Mouse (Mus musculus) forebrain, embryonic 12.5 days (tissue): ENCODE results near the gene Grm4. TPM values are rescaled to one million over a fixed set of nuclear protein-coding genes. Genes with fewer than 3 reads are reported as not detected.
A peak's percentile ranks its signal among the peaks of the same experiment; 100 is the strongest.

Source experiments
- ATAC-seq: fragments of 200-750 bp; cut with Nextera tagmentation; 2 replicates; pipeline ENCODE4 v1.8.0; 2017; ENCODE audit warnings: moderate TSS enrichment; ENCODE audit not compliant: low FRiP score
- H3K27ac ChIP-seq: fragments of 300-500 bp; sonication (generic); 2 replicates; pipeline ENCODE4 v1.5.1; 2016; ENCODE audit warnings: mild to moderate bottlenecking
- H3K27me3 ChIP-seq: fragments of 300-500 bp; sonication (generic); 2 replicates; pipeline ENCODE4 v1.6.1; 2016; ENCODE audit warnings: mild to moderate bottlenecking
- H3K36me3 ChIP-seq: fragments of 300-500 bp; sonication (generic); replicated peaks from 2 replicates; pipeline ENCODE4 v1.6.1; 2016; ENCODE audit warnings: mild to moderate bottlenecking
- H3K4me1 ChIP-seq: fragments of 300-500 bp; sonication (generic); 2 replicates; pipeline ENCODE4 v1.6.1; 2016
- H3K4me2 ChIP-seq: fragments of 300-500 bp; sonication (generic); 2 replicates; pipeline ENCODE4 v1.6.1; 2016; ENCODE audit warnings: mild to moderate bottlenecking, moderate library complexity
- H3K4me3 ChIP-seq: fragments of 300-500 bp; sonication (generic); replicated peaks from 2 replicates; pipeline ENCODE4 v1.5.1; 2016; ENCODE audit warnings: mild to moderate bottlenecking
- H3K9ac ChIP-seq: fragments of 300-500 bp; sonication (generic); 2 replicates; pipeline ENCODE4 v1.6.1; 2016; ENCODE audit warnings: mild to moderate bottlenecking
- H3K9me3 ChIP-seq: fragments of 300-500 bp; sonication (generic); 2 replicates; pipeline ENCODE4 v1.6.1; 2016
- WGBS: fragments of 180-500 bp; shearing (Covaris S2); methylation state at CpG from one replicate; pipeline ENCODE4 v1.1.7; 2016; 5-methylcytosine and 5-hydroxymethylcytosine counted together
- polyA plus RNA-seq: library from polyadenylated mRNA; unstranded; fragments of >200 nt; fragmentation: Nextera tagmentation; extraction: Ambion mirVana; gene quantifications from 2 replicates; pipeline ENCODE4 v1.2.1, GENCODE M21; 2016

Gene Grm4
- polyA plus RNA-seq, 1 experiment from 2014 or later, result 2.4 TPM

GRCm38 (mm10) chr17:27445364-27446075, 75.7 kb downstream of the Grm4 start:
- H3K4me3 ChIP-seq, result no peak overlapping the region
- H3K4me1 ChIP-seq, result peaks cover 21% of the 10 kb centered on the region
- no peak overlapping the region for H3K4me2 ChIP-seq
- H3K9me3 ChIP-seq, result no peaks in the 10 kb centered on the region
- H3K9ac ChIP-seq, result no peak overlapping the region
- no peaks in the 10 kb centered on the region for H3K27me3 ChIP-seq
- no peaks in the 10 kb centered on the region for H3K36me3 ChIP-seq
- H3K27ac ChIP-seq, result no peak overlapping the region
- ATAC-seq, result no peak
- WGBS, result 68% methylated on average over 17 of the region's 17 CpGs

DNA sequence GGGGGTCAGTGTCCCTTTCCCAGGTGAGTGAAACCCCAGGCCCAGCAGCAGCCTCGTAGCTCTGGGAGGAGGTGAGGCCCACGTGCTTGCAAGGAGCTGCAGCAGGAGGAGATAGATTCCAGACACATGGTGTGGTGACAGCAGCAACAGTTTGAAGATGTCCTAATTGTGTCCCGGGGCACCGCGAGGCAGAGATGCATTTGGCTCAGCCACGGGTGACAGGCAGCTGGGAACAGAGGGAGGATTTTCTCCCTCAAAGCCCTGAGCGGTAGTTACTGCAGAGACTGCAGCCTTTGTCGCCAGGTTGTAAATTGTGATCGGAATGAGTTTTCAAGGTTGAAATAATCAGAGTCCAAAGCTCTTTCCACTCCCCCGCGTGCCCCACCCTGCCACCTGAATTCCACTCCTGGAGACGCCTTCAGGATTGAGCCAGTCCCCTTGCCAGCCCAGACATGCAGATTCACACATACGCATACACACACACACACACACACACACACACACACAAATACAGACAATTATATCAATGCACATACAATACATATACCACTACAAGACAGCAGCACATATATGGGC, 78.6 kb downstream of the Grm4 start:
- Histone ChIP-seq H3K4me1 (peaks cover 22% of the 10 kb centered on the region), H3K9ac (no peak overlapping the region), H3K4me3 (no peak overlapping the region), H3K4me2 (no peak overlapping the region), H3K27ac (no peak overlapping the region), H3K36me3 (no peaks in the 10 kb centered on the region), H3K9me3 (no peaks in the 10 kb centered on the region), H3K27me3 (peaks cover 10% of the 10 kb centered on the region; the same call in 1 of the 2 replicates)
- WGBS, result 60% methylated on average over 13 of the region's 13 CpGs
- ATAC-seq, result no peak

- H3K27ac ChIP-seq, result no peak overlapping the region
- no peak for ATAC-seq
These were observed 79.4 kb downstream of the Grm4 start for GRCm38 (mm10) chr17:27441778-27442177.

GRCm38 (mm10) chr17:27435799-27436198, 85.4 kb downstream of the Grm4 start:
- H3K4me3 ChIP-seq, result no peak overlapping the region
- ATAC-seq, result no peak
- H3K4me2 ChIP-seq, result 0 out of 2 replicates have a peak overlapping the region, but pooled peaks have one; percentile 1
- peaks cover 36% of the 10 kb centered on the region; the same call in 1 of the 2 replicates for H3K27me3 ChIP-seq
- peaks cover 44% of the 10 kb centered on the region for H3K4me1 ChIP-seq
- no peak overlapping the region for H3K9ac ChIP-seq
- WGBS, result 9% methylated on average over 13 of the region's 13 CpGs
- no peaks in the 10 kb centered on the region for H3K9me3 ChIP-seq
- H3K36me3 ChIP-seq, result no peaks in the 10 kb centered on the region
- no peak overlapping the region for H3K27ac ChIP-seq

More at GRCm38 (mm10) chr17:27441778-27442177, 79.4 kb downstream of the Grm4 start:
- 63% methylated on average over 7 of the region's 7 CpGs for WGBS
- Histone ChIP-seq H3K36me3 (no peaks in the 10 kb centered on the region), H3K27me3 (peaks cover 10% of the 10 kb centered on the region; the same call in 1 of the 2 replicates), H3K4me2 (no peak overlapping the region), H3K9ac (no peak overlapping the region), H3K4me3 (no peak overlapping the region), H3K9me3 (no peaks in the 10 kb centered on the region), H3K4me1 (peaks cover 25% of the 10 kb centered on the region)

DNA sequence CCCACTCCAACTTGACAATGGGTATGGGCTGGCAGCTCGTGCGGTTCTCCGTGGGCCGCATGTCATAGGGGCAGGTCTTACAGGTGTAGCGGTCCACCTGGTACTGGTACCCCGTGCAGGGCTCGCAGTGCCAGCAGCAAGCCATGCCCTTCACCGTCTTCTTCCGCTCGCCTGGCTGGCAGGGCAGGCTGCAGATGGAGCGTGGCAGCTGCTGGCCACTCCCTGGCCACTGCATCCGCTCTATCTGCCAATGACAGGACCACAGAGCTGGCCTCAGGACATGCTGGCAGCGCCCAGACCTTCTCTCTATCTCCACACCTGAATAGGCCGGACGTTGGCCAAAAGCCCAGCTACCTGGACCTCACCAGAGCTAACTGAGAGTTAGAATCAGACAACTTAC, 86.0 kb downstream of the Grm4 start:
- Histone ChIP-seq H3K9ac (no peak overlapping the region), H3K36me3 (no peaks in the 10 kb centered on the region), H3K27me3 (peaks cover 38% of the 10 kb centered on the region; the same call in 1 of the 2 replicates), H3K27ac (no peak overlapping the region), H3K4me2 (no peak overlapping the region), H3K4me1 (peaks cover 46% of the 10 kb centered on the region), H3K9me3 (no peaks in the 10 kb centered on the region), H3K4me3 (no peak overlapping the region)
- ATAC-seq, result no peak
- WGBS, result 94% methylated on average over 15 of the region's 15 CpGs

DNA sequence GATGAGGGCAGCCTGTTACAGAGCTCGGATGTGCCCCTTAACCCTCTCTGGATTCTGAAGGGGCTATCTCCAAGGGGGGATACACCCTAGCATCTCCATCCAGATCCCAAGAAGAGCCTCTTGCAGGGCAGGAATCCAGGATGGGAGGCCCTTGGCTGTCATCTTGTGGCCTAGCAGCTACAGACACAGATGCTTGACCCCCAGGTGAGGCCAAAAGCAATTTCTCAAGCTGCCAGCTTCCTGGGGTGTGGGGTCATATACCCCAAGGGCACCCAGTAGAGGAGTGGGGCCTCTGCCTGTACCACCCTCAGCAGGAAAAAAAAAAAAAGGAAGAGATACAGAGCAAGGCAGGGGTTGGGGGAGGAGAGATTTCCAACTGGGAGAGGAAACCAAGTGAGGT, 87.1 kb downstream of the Grm4 start:
- H3K4me2 ChIP-seq, result no peak overlapping the region
- no peaks in the 10 kb centered on the region for H3K36me3 ChIP-seq
- H3K27ac ChIP-seq, result no peak overlapping the region
- no peak overlapping the region for H3K9ac ChIP-seq
- ATAC-seq, result no peak
- H3K9me3 ChIP-seq, result no peaks in the 10 kb centered on the region
- H3K27me3 ChIP-seq, result peaks cover 44% of the 10 kb centered on the region; the same call in 1 of the 2 replicates
- peaks cover 55% of the 10 kb centered on the region for H3K4me1 ChIP-seq
- H3K4me3 ChIP-seq, result no peak overlapping the region
- WGBS, result 96% methylated on average over 1 of the region's 1 CpGs

DNA sequence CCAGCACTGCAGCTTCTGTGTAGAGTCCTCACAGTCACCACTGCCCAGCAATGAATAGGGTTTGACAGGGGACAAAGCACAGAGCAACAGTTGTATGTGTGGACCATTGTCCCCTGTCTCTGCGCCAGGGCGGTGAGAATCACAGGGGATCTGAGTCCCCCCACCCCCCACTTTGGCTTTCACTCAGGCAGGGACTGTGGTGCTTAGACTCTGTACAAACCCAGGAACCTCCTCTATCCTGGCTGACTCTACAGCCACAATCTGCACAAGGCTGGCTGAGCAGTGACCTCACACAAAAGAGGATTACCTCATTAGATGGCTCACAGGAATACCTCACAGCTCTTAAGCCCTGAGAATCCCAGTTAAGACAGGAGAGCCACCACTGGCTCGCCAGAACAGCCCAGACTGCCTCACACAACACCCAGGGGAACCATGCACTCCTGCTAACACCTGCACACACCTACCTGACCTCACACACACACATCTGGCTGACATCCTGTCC, 88.0 kb downstream of the Grm4 start:
- Histone ChIP-seq H3K4me2 (no peak overlapping the region), H3K4me1 (peaks cover 55% of the 10 kb centered on the region), H3K4me3 (no peak overlapping the region), H3K9me3 (peaks cover 5% of the 10 kb centered on the region), H3K9ac (no peak overlapping the region), H3K27ac (no peak overlapping the region), H3K36me3 (no peaks in the 10 kb centered on the region), H3K27me3 (peaks cover 41% of the 10 kb centered on the region; the same call in 1 of the 2 replicates)
- WGBS, result 15% methylated on average over 3 of the region's 3 CpGs
- no peak for ATAC-seq

DNA sequence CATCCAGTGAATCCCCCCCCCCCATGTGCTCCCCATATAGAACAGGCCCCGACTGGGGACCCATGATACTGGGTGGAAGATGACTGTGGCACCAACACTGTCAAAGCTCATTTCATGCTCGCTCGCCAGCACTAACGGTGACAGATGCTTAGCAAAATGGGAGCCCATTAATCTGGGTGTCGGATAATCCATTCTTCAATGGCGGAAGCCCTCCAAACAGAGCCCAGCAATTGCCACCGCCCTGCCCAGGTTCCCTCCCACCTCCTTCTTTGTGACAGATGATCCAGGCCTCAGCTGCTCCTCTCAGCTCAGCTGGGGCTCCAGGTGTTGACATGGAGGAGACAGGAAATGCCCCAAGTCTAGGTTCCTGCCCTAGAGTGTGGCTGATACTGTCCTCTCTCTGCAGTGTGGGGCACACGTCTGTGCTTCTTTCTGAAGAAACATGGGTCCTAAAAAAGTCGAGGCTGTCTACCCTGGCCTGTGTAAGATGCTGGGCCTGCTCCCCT, 89.0 kb downstream of the Grm4 start:
- H3K4me3 ChIP-seq, result no peak overlapping the region
- H3K9me3 ChIP-seq, result peaks cover 9% of the 10 kb centered on the region
- H3K27me3 ChIP-seq, result peaks cover 40% of the 10 kb centered on the region; the same call in 1 of the 2 replicates
- 0 out of 2 replicates have a peak overlapping the region, but pooled peaks have one; percentile 13 for H3K27ac ChIP-seq
- WGBS, result 36% methylated on average over 9 of the region's 9 CpGs
- peaks cover 50% of the 10 kb centered on the region for H3K4me1 ChIP-seq
- no peak overlapping the region for H3K9ac ChIP-seq
- no peaks in the 10 kb centered on the region for H3K36me3 ChIP-seq
- ATAC-seq, result peak; percentile 18; the same call in 1 of the 2 replicates
- H3K4me2 ChIP-seq, result no peak overlapping the region

DNA sequence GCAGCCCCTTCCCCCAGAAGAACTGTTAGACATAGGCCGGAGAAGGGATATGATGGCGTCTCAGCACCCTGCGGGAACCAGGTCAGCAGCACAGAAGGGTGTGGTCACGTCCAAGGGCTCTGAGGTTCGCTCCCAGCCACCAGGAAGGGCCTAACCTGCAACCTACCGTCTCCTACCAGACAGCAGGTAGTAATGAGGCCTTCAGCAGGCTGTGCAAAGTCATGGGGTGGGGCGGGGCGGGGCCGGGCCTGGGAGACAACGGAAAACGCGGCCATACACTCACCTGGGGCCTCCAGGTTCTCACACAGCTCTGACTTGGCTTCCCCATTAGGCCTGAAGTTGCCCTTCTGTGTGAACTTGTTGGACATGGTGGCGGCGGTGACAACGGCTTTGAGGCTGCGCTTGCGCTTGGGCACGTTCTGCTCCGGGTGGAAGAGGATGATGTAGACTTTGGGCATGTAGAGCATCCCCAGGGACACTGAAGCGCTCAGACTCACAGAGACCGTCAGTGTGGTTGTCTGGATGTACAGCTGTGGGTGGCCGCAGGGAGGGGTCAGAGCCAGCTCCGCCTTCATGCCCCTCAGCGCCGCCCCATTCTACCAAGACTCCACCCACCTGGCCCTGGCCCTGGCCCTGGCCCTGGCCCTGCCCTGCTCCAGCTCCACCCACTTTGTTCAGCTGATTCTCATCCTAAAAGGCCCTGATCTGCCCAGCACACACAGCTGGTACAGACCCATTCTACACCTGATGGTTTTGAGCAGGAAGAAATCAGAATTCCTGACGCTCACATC, 90.0 kb downstream of the Grm4 start:
- no peak overlapping the region for H3K9ac ChIP-seq
- H3K4me2 ChIP-seq, result no peak overlapping the region
- H3K9me3 ChIP-seq, result peaks cover 9% of the 10 kb centered on the region
- 88% methylated on average over 26 of the region's 26 CpGs for WGBS
- peaks cover 43% of the 10 kb centered on the region; the same call in 1 of the 2 replicates for H3K27me3 ChIP-seq
- no peak overlapping the region for H3K4me3 ChIP-seq
- H3K27ac ChIP-seq, result no peak overlapping the region
- H3K4me1 ChIP-seq, result peaks cover 50% of the 10 kb centered on the region
- ATAC-seq, result no peak
- H3K36me3 ChIP-seq, result no peaks in the 10 kb centered on the region

- no peak for ATAC-seq
- Histone ChIP-seq H3K27ac (no peak overlapping the region), H3K4me1 (peaks cover 36% of the 10 kb centered on the region), H3K9ac (no peak overlapping the region), H3K36me3 (no peaks in the 10 kb centered on the region), H3K4me2 (no peak overlapping the region), H3K4me3 (no peak overlapping the region), H3K9me3 (peaks cover 9% of the 10 kb centered on the region), H3K27me3 (peaks cover 46% of the 10 kb centered on the region)
- 57% methylated on average over 9 of the region's 9 CpGs for WGBS
These were observed 91.4 kb downstream of the Grm4 start for GRCm38 (mm10) chr17:27429757-27430156.

GRCm38 (mm10) chr17:27425016-27425415, 96.2 kb downstream of the Grm4 start:
- Histone ChIP-seq H3K36me3 (no peaks in the 10 kb centered on the region), H3K4me3 (no peak overlapping the region), H3K4me1 (peaks cover 36% of the 10 kb centered on the region), H3K4me2 (no peak overlapping the region), H3K9ac (no peak overlapping the region), H3K27ac (no peak overlapping the region), H3K27me3 (peaks cover 62% of the 10 kb centered on the region), H3K9me3 (peaks cover 9% of the 10 kb centered on the region)
- ATAC-seq, result no peak
- 89% methylated on average over 2 of the region's 2 CpGs for WGBS

DNA sequence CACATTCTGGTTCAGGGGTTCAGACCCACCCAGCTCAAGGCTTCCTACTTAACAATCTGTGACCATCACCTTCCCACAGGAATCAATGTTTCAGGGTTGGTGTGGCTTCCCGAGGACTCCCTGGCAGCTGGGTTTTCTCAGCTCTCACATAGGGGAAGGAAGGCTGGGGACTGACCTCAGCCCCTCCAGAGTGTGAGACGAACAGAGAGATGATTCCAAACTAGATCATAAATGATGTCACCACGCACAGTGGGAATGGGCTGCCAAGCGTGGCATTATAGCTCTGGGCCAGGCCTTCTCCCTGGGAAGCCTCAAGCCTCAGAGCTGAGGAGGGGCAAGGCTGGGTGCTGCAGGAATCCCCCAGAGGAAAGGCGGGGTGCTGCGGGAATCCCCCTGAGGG, 96.8 kb downstream of the Grm4 start:
- no peak overlapping the region for H3K9ac ChIP-seq
- no peak overlapping the region for H3K4me2 ChIP-seq
- peaks cover 29% of the 10 kb centered on the region for H3K4me1 ChIP-seq
- peaks cover 66% of the 10 kb centered on the region for H3K27me3 ChIP-seq
- H3K9me3 ChIP-seq, result peaks cover 9% of the 10 kb centered on the region
- no peak overlapping the region for H3K27ac ChIP-seq
- no peak overlapping the region for H3K4me3 ChIP-seq
- no peak for ATAC-seq
- 68% methylated on average over 6 of the region's 6 CpGs for WGBS
- no peaks in the 10 kb centered on the region for H3K36me3 ChIP-seq
